In the genomic region with DNA sequence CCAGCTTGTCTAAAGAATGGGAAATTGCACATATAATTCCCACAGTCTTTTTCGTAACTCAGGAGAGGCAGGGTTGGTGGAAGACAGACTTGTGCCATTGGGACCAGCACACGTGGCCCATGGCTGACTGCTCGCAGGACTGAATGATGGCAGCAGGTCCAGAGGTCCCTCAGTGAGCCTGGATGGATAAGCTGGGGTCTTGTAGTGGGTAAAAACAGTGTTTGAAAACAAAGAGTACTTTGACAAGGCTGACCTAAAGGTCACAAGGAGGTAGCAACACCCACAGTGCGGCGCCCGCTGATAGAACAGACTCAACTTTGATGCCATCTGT, we compare ENCODE assay signal across 9 mouse cellular contexts. TPM values are rescaled to one million over a fixed set of nuclear protein-coding genes. Genes with fewer than 3 reads are reported as not detected.
DNase-seq lines count a peak whose midpoint lies in the region; ATAC-seq and TF ChIP-seq lines count a peak whose summit lies in the region.
"Had no signal": no experiment of that assay in that cellular context is flagged by ENCODE, and none has a peak within 500 bp of the region (broad histone marks: within the 10 kb centered on the region; RNA-seq: fewer than 3 reads in every experiment).

No protein-coding gene starts in this region.

- H3K36me3 ChIP-seq in heart, embryonic 10.5 days = peaks cover 28% of the 10 kb centered on the region
- H3K36me3 ChIP-seq in CH12.LX (replicated peaks in 1 of 2; ENCODE audit: control insufficient read depth in 1 of 2, insufficient read depth in 1 of 2, low read length in 1 of 2) = peaks cover 11 to 29% of the 10 kb centered on the region in 2 experiments
- peaks cover 18% of the 10 kb centered on the region; the same call in 1 of the 2 replicates for H3K36me3 ChIP-seq in forebrain, embryonic 15.5 days
- H3K36me3 ChIP-seq in liver, embryonic 16.5 days (ENCODE audit: control insufficient read depth, insufficient read depth) = no peaks in the 10 kb centered on the region

- H3K4me2 ChIP-seq in CH12.LX (ENCODE audit: insufficient read depth, low read depth, poor library complexity, severe bottlenecking) = peak overlapping the region; percentile 77
- H3K4me2 ChIP-seq in forebrain, embryonic 15.5 days (replicated peaks) = peak overlapping the region; percentile 91
- H3K4me2 ChIP-seq in liver, embryonic 16.5 days (ENCODE audit: low read depth, low read length) = peak overlapping the region; percentile 92

- TF ChIP-seq CTCF in CH12.LX (conservative IDR thresholded peaks at IDR 0.05 in 1 of 2, IDR thresholded peaks at IDR 0.05 in 1 of 2; ENCODE audit: low read depth in 2 of 2, low read length in 2 of 2) = no peak

- peak overlapping the region; percentile 89 for H3K27ac ChIP-seq in heart, embryonic 10.5 days
- 0 out of 2 replicates have a peak overlapping the region, but pooled peaks have one; percentile 29 for H3K27ac ChIP-seq in CH12.LX (ENCODE audit: insufficient read depth, low read depth)
- H3K27ac ChIP-seq in forebrain, embryonic 15.5 days (replicated peaks) = peak overlapping the region; percentile 89
- no peak overlapping the region for H3K27ac ChIP-seq in liver, embryonic 16.5 days (ENCODE audit: low read length)

- peak overlapping the region; percentile 92 for H3K9ac ChIP-seq in CH12.LX (ENCODE audit: insufficient read depth, low read depth)
- peak overlapping the region; percentile 83 for H3K9ac ChIP-seq in forebrain, embryonic 15.5 days (replicated peaks)
- peak overlapping the region; percentile 82 for H3K9ac ChIP-seq in liver, embryonic 16.5 days (ENCODE audit: low read depth, low read length)

- peaks cover 21% of the 10 kb centered on the region for H3K4me1 ChIP-seq in heart, embryonic 10.5 days
- peaks cover 10 to 37% of the 10 kb centered on the region in 2 experiments for H3K4me1 ChIP-seq in CH12.LX (ENCODE audit: control insufficient read depth in 1 of 2, insufficient read depth in 2 of 2)
- H3K4me1 ChIP-seq in forebrain, embryonic 15.5 days = peaks cover 21% of the 10 kb centered on the region
- peaks cover 16% of the 10 kb centered on the region for H3K4me1 ChIP-seq in liver, embryonic 16.5 days (ENCODE audit: control insufficient read depth, low read depth, low read length)

- TF ChIP-seq POLR2A in CH12.LX (IDR thresholded peaks at IDR 0.05; ENCODE audit: low read depth, low read length) = no peak

- H3K79me2 ChIP-seq in CH12.LX (replicated peaks; ENCODE audit: control insufficient read depth, extremely low read depth, insufficient read depth, poor library complexity, severe bottlenecking) = peaks cover 13% of the 10 kb centered on the region

- H3K4me3 ChIP-seq in heart, embryonic 10.5 days = peak overlapping the region; percentile 91
- H3K4me3 ChIP-seq in CH12.LX (replicated peaks in 1 of 3; ENCODE audit: low read depth in 2 of 3, low read length in 2 of 3, poor library complexity in 1 of 3) = peak overlapping the region; percentile 84 to 91 (median 85)
- peak overlapping the region; percentile 82 for H3K4me3 ChIP-seq in forebrain, embryonic 15.5 days
- H3K4me3 ChIP-seq in liver, embryonic 16.5 days (ENCODE audit: low read depth, low read length) = peak overlapping the region; percentile 91

- H3K27me3 ChIP-seq in heart, embryonic 10.5 days (ENCODE audit: insufficient read depth, poor library complexity, severe bottlenecking) = no peaks in the 10 kb centered on the region
- no peaks in the 10 kb centered on the region for H3K27me3 ChIP-seq in CH12.LX (replicated peaks)
- no peaks in the 10 kb centered on the region for H3K27me3 ChIP-seq in forebrain, embryonic 15.5 days
- no peaks in the 10 kb centered on the region for H3K27me3 ChIP-seq in liver, embryonic 16.5 days (ENCODE audit: control insufficient read depth, insufficient read depth, low read depth, low read length)

- in situ Hi-C loops in CH12.LX (cut with MboI; ENCODE audit: low pct_ligation_motif_present, low pct_unique_long_range_greater_than_20kb, low sequenced_read_pairs) = loop anchor here (5.0 kb wide), 1 partner anchor 35 kb away; no protein-coding TSS in a partner anchor

- DNase-seq in heart, embryonic 10.5 days (ENCODE audit: low spot score) = no peak
- DNase-seq in heart, adult 18-20 months = no peak
- no peak for DNase-seq in CH12.LX (ENCODE audit: extremely low read depth)
- no peak for DNase-seq in adrenal gland, adult 2 months

- WGBS in heart, embryonic 10.5 days = 79% methylated on average over 6 of the region's 6 CpGs
- 79% methylated on average over 6 of the region's 6 CpGs for WGBS in forebrain, embryonic 15.5 days
- WGBS in liver, embryonic 16.5 days (ENCODE audit: insufficient replicate concordance) = 79% methylated on average over 6 of the region's 6 CpGs

- no peaks in the 10 kb centered on the region for H3K9me3 ChIP-seq in heart, embryonic 10.5 days
- H3K9me3 ChIP-seq in CH12.LX (replicated peaks; ENCODE audit: low read length) = no peaks in the 10 kb centered on the region
- no peaks in the 10 kb centered on the region for H3K9me3 ChIP-seq in forebrain, embryonic 15.5 days
- H3K9me3 ChIP-seq in liver, embryonic 16.5 days (replicated peaks; ENCODE audit: control insufficient read depth, low read length) = no peaks in the 10 kb centered on the region

- no peak for TF ChIP-seq EP300 in CH12.LX (IDR thresholded peaks at IDR 0.05; ENCODE audit: low read length)

- ATAC-seq in forebrain, embryonic 15.5 days (replicated peaks) = peak; percentile 24
- no peak for ATAC-seq in liver, embryonic 16.5 days (ENCODE audit: low read depth)
- no peak for ATAC-seq in activated CD4-positive, CD25-positive, alpha-beta regulatory T cell, adult 4 months
- no peak for ATAC-seq in monocyte, adult 5-6 weeks (replicated peaks; ENCODE audit: insufficient number of reproducible peaks, low FRiP score, low TSS enrichment, poor library complexity, severe bottlenecking)

- dilution Hi-C loops in CH12.LX (cut with MboI; ENCODE audit: extremely low pct_ligation_motif_present, extremely low pct_unique_long_range_greater_than_20kb, low sequenced_read_pairs) = no loop called here

- no peak for TF ChIP-seq RAD21 in CH12.LX (IDR thresholded peaks at IDR 0.05; ENCODE audit: low read depth, low read length)

TF ChIP-seq in CH12.LX, 34 proteins besides CTCF, POLR2A, EP300 and RAD21:
- TF ChIP-seq MAFK (IDR thresholded peaks at IDR 0.05; ENCODE audit: insufficient replicate concordance, low read length) = no peak
- peak; percentile 41; the same call in 1 of the 2 replicates for TF ChIP-seq MYC (IDR thresholded peaks at IDR 0.05; ENCODE audit: low read depth, low read length)
TF ChIP-seq in CH12.LX: peak in this region for 1.

RNA-seq across cellular contexts. Expression of a gene that starts 0.5 kb away (rescaled TPM):
- 198 and 244 TPM in 2 replicates for polyA plus RNA-seq in heart, embryonic 10.5 days (2016; fragmentation: Nextera tagmentation; extraction: Ambion mirVana)
- total RNA-seq in heart, adult 18-20 months (2021) = 10 to 100 TPM; 62.2 to 66.5 TPM
- total RNA-seq in CH12.LX (2012; rRNA removed) (76.4 and 81.1 TPM in 2 replicates), CH12.LX (2014; rRNA removed) (72.2 and 74.4 TPM in 2 replicates)
- 75.8 and 76.4 TPM in 2 replicates for polyA plus RNA-seq in CH12.LX (2012; ENCODE audit: insufficient read length, low read depth)
- 145 and 153 TPM in 2 replicates for polyA plus RNA-seq in forebrain, embryonic 15.5 days (2015; fragmentation: Nextera tagmentation; extraction: Ambion mirVana)
- 38.0 and 42.8 TPM in 2 replicates for polyA plus RNA-seq in liver, embryonic 16.5 days (2015; fragmentation: Nextera tagmentation; extraction: Ambion mirVana)
- polyA plus RNA-seq in activated CD4-positive, CD25-positive, alpha-beta regulatory T cell, adult 4 months (2017; shearing (Covaris generic)) = 100 to 1,000 TPM; 102 to 109 TPM
- 20.6 to 41.4 TPM (median 36.8 TPM) in 3 replicates for total RNA-seq in monocyte, adult 5-6 weeks (2017)
- total RNA-seq in adrenal gland, adult 2 months (2021) = 10 to 100 TPM; 44.9 to 47.9 TPM
- polyA plus RNA-seq in adrenal gland, adult 2 months (2012; rRNA removed) = 24.2 and 26.0 TPM in 2 replicates

RNA-seq across cellular contexts. Expression of a gene that starts 11.2 kb away (rescaled TPM):
- polyA plus RNA-seq in heart, embryonic 10.5 days (2016; fragmentation: Nextera tagmentation; extraction: Ambion mirVana) = 200 and 322 TPM in 2 replicates
- 100 to 1,000 TPM in 1 of 2 experiments, 10 to 100 TPM in 1; 88.7 to 108 TPM for total RNA-seq in heart, adult 18-20 months (2021)
- 30.9 and 31.1 TPM in 2 replicates for total RNA-seq in CH12.LX (2012; rRNA removed)
- total RNA-seq in CH12.LX (2014; rRNA removed) = 29.4 and 31.7 TPM in 2 replicates
- polyA plus RNA-seq in CH12.LX (2012; ENCODE audit: insufficient read length, low read depth) = 32.3 and 33.6 TPM in 2 replicates
- polyA plus RNA-seq in forebrain, embryonic 15.5 days (2015; fragmentation: Nextera tagmentation; extraction: Ambion mirVana) = 2.4 and 3.0 TPM in 2 replicates
- polyA plus RNA-seq in liver, embryonic 16.5 days (2015; fragmentation: Nextera tagmentation; extraction: Ambion mirVana) = 0.78 and 1.3 TPM in 2 replicates
- polyA plus RNA-seq in activated CD4-positive, CD25-positive, alpha-beta regulatory T cell, adult 4 months (2017; shearing (Covaris generic)) = 10 to 100 TPM; 11.4 to 16.2 TPM
- total RNA-seq in monocyte, adult 5-6 weeks (2017) = 12.6 to 19.0 TPM (median 14.8 TPM) in 3 replicates
- total RNA-seq in adrenal gland, adult 2 months (2021) = 10 to 100 TPM in 1 of 2 experiments, 1 to 10 TPM in 1; 3.3 to 14.4 TPM
- 4.1 and 7.4 TPM in 2 replicates for polyA plus RNA-seq in adrenal gland, adult 2 months (2012; rRNA removed)

RNA-seq across cellular contexts. Expression of a gene that starts 18.1 kb away (rescaled TPM):
- 8.0 and 21.0 TPM in 2 replicates for polyA plus RNA-seq in heart, embryonic 10.5 days (2016; fragmentation: Nextera tagmentation; extraction: Ambion mirVana)
- total RNA-seq in heart, adult 18-20 months (2021) = 1 to 10 TPM; 3.9 to 5.2 TPM
- not detected in 2 replicates for total RNA-seq in CH12.LX (2012; rRNA removed)
- total RNA-seq in CH12.LX (2014; rRNA removed) = not detected in 2 replicates
- not detected in 2 replicates for polyA plus RNA-seq in CH12.LX (2012; ENCODE audit: insufficient read length, low read depth)
- not detected in 2 replicates for polyA plus RNA-seq in forebrain, embryonic 15.5 days (2015; fragmentation: Nextera tagmentation; extraction: Ambion mirVana)
- 0.24 and 0.32 TPM in 2 replicates for polyA plus RNA-seq in liver, embryonic 16.5 days (2015; fragmentation: Nextera tagmentation; extraction: Ambion mirVana)
- not detected for polyA plus RNA-seq in activated CD4-positive, CD25-positive, alpha-beta regulatory T cell, adult 4 months (2017; shearing (Covaris generic))
- not detected in 3 replicates for total RNA-seq in monocyte, adult 5-6 weeks (2017)
- total RNA-seq in adrenal gland, adult 2 months (2021) = not detected
- polyA plus RNA-seq in adrenal gland, adult 2 months (2012; rRNA removed) = not detected in 2 replicates
- total RNA-seq: common myeloid progenitor, adult 5-6 weeks had no signal

RNA-seq across cellular contexts. Expression of a gene that starts 51.0 kb away (rescaled TPM):
- polyA plus RNA-seq in heart, embryonic 10.5 days (2016; fragmentation: Nextera tagmentation; extraction: Ambion mirVana) = 10.9 and 11.0 TPM in 2 replicates
- 10 to 100 TPM; 18.1 to 22.5 TPM for total RNA-seq in heart, adult 18-20 months (2021)
- total RNA-seq in CH12.LX (2012; rRNA removed) (8.7 and 11.9 TPM in 2 replicates), CH12.LX (2014; rRNA removed) (6.9 and 7.6 TPM in 2 replicates)
- polyA plus RNA-seq in CH12.LX (2012; ENCODE audit: insufficient read length, low read depth) = 8.3 and 9.6 TPM in 2 replicates
- 17.8 and 18.7 TPM in 2 replicates for polyA plus RNA-seq in forebrain, embryonic 15.5 days (2015; fragmentation: Nextera tagmentation; extraction: Ambion mirVana)
- 3.4 and 3.9 TPM in 2 replicates for polyA plus RNA-seq in liver, embryonic 16.5 days (2015; fragmentation: Nextera tagmentation; extraction: Ambion mirVana)
- 10 to 100 TPM; 17.1 to 18.9 TPM for polyA plus RNA-seq in activated CD4-positive, CD25-positive, alpha-beta regulatory T cell, adult 4 months (2017; shearing (Covaris generic))
- total RNA-seq in monocyte, adult 5-6 weeks (2017) = 3.4 to 6.1 TPM (median 5.0 TPM) in 3 replicates
- total RNA-seq in adrenal gland, adult 2 months (2021) = 10 to 100 TPM; 30.7 to 37.3 TPM
- polyA plus RNA-seq in adrenal gland, adult 2 months (2012; rRNA removed) = 6.5 and 7.6 TPM in 2 replicates
